Mouse (Mus musculus): Measurements from ENCODE around the gene Tmem8b.

Tmem8b gene

DNA sequence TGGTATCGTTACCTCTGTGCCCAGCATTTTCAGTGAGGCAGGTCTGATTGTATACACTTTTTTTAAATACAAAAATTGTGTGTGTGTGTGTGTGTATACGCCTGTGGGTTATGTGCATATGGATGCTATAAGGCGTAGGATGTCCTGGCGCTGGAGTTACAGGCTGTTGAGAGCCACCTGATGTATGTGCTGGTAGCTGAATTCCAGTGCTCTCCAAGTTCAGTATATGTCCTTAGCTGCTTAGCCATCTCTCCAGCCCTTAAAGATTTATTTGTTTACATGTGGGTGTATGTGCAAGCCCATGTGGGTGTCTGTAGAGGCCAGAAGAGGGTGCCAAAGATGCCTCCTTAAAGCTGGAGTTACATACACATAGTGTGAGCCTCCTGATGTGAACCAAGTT is 11.6 kb upstream of the Tmem8b start:
- DNase-seq: peak; percentile 16 to 17

DNA sequence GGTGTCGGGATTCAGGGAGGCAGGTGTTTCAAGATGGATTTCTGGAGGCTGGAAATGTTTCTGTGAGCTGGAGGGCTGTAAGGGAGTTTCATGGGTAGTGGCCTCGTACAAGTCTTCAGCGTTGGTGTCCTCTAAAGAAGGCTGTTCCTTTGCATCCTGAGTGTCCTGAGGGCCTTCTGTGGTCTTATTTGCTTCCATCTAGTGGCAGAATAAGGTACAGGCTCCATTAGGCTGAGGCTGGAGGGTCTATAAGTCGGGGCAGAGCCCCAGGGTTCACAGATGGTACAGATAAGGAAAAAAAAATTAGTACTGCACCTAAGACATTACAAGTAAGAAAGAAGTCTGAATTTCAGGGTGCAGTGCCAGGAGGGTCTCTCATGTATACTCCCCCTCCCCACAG is 2.4 kb upstream of the Tmem8b start:
- DNase-seq: peak; percentile 13 to 30

DNA sequence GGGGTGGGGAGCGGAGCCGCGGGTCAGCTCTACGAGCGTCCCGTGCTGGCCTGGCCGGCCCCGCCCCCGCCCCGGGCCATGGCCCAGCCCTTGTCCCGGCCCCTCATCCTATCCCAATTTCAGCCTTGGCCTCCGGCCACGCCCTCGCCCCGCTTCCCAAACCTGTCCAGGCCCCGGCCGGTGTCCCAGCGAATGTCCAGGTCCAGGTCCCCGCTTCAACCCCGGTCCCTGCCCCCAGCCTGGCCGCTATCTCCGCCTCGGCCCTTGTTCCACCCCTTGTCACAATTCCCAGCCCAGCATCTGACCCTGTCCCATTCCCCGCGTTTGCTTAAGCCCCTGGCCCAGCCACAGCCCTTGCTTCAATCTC is 640 bp downstream of the Tmem8b start:
- no peak for DNase-seq

DNA sequence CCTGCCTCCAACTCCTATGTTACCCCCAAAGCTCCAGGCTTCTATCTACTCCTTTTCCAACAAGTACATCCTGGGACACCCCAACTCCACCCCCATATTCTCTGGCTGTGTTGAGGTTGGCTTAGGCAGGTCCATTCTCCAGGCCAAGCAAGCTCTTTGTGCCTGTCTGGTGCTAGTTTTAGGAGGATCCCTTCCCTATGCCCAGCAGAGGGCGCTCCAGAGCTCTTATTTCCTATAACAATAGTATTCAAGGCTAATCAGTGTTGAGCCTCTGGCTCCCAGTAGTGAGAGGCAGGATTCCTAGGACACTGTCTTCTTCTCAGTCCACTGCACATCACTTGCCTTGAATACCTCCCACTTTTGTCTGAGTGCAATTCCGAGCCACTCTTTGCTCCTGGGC is 3.3 kb downstream of the Tmem8b start:
- DNase-seq: peak; percentile 89 to 90

GRCm38 (mm10) chr4:43673703-43674102 is 4.9 kb downstream of the Tmem8b start:
- no peak for DNase-seq

GRCm38 (mm10) chr4:43674974-43675373 is 6.2 kb downstream of the Tmem8b start:
- no peak for DNase-seq

DNA sequence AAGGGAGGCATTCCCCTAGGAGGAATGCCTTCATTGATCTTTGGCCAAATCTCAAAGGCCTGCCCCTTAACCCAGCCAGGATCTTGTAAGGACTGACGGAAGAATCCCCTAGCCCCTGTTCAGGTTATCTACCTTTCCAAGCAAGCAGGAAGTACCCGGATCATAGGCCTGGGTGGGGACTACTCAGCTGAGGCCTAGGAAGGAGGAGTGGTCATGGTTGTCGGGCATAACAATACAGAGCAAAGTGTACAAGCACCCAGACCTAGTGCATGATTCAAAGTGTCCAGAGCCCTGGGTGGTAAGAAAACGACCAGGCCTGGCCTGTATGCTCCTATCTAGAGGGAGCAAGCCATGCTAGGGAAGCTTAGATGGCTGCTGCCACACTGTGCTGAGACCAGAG is 6.8 kb downstream of the Tmem8b start:
- no peak for DNase-seq

DNA sequence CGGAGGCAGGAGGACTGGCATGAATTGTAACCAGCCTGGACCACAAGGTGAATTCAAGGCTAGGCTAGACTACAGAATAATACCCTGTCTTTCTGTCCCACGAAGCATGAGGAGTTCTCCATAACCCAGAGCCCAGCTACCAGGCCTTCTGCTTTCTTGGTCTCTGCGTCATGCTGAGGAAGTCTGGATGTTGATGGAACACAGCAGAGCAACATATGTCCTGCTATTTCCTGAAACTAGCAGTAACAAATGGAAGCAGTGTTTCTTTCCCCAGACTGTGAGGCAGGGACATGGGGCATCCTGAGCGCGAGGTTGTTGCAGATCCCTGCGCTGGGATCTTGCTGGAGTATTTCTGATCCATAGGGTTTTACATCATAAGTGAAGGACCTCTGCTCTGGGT is 9.8 kb downstream of the Tmem8b start:
- no peak for DNase-seq

DNA sequence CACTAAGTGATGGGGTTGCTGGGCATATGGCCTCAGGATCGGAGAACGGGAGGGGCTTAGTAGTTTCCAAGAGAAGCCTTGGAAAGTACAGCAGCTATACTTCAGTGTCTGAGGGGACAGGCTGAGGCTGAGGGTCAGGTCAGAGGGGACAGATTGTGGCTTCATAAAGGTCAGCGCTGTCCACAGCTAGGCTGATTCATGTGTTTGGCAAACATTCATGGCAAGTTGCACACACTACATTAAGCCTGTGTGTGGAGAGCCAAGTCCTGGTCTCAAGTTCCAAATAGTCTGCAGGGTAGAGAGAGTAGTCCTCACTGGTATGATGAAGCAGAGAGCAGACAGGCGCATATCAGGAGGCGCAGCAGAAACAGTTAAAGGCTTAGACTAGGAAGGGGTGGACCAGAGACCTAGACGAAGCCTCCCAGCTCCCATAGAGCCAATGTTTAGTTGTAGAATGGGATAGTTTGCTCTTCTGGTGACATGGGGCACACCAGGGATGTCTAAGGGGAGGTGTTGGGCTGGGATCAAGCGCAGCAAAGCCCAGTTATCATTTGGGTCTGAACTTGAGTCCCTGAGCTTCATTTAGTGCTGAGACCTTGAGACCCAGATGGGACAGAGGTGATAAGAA is 10.8 kb downstream of the Tmem8b start:
- DNase-seq: no peak

DNA sequence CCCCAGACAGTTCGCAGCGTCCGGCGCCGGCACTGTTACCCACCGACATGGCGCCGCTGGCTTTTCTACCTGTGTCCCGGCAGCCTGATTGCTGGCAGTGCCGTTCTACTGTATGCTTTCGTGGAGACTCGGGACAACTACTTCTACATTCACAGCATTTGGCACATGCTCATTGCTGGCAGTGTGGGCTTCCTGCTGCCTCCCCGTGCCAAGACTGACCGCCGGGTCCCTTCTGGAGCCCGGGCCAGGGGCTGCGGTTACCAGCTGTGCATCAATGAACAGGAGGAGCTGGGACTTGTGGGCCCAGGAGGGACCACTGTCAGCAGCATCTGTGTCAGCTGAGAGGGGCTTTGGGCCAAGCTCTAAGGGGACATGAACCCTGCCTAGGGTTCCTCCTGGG is 21.2 kb downstream of the Tmem8b start:
- DNase-seq: no peak

DNA sequence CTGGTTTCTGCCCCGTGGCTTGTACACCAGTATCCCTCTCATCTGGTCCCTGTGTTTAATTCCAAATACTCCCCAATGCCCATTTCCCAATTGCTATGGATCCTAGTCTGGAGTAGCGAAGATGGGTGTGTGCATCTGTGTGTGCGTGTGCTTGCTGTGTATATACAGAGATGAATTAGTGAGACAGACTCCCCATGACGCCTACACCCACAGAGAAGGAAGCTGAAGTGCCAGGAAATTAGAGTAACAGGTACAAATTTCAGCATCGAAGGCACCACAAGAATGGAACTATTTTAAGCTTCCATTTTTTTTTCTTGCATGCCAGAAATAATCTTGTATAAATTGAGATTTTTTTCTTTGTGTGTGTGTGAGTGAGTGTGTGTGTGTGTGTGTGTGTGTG is 22.3 kb downstream of the Tmem8b start:
- no peak for DNase-seq

DNA sequence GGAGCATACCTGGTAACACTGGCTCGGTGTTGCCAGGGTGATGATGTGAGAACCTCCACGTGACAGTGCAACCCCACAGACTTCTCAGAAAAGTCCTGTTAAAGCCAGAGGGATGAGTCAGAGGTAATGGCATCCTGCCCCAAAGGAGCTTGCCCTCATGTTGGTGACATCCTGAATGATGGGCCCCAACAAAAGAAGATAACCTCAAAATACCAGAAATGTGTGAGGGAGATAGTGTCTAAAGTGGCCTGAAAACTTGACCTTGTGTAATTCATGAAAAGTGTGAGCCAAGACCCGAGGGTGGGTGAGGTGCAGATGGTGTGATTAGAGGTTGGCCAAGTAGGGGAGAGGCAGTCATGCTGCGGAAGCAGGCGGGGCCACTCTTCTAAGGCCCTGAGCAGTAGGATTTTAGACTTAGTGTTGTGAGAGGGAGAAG is 25.1 kb downstream of the Tmem8b start:
- no peak for DNase-seq

DNA sequence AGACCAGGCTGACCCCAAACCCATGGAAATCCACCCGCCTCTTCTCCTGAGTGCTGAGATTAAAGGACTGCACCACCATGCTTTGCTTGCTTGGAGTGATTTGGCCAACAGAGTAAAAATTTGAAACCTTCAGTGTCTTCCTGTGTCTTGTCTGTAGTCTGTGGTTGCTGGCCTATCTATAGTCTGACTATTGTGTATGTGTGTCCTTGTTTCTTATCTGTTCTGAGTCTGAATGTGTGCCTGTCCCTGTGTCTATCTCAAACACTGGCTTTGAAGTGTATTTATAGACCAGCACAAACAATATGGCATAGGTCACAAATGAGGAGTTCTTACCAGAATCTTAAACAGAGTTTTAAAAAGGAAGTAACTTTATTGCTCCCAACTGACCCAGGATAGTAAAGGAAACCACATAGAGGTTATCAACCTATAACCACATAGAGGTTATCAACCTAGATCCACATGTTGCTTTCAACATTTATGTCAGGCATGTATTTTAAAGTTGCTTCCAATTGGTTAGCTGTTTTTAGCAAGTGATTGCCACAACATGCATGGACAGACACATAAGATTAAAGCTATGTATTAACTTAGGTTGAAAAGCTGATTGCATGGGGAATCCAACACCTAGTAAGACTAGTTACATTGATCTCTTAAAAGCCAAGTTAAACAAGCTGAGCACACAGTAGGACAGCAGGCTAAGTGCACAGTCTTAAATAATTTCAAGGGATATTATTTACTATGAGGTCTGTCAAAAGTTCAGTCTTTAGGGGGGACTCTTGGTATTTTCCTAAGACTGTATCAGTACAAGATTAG is 25.9 kb downstream of the Tmem8b start:
- no peak for DNase-seq

- DNase-seq: no peak
Measured at GRCm38 (mm10) chr4:43695249-43695671, 26.5 kb downstream of the Tmem8b start.

- DNase-seq: no peak
Measured at GRCm38 (mm10) chr4:43696561-43696960, 27.8 kb downstream of the Tmem8b start.

DNA sequence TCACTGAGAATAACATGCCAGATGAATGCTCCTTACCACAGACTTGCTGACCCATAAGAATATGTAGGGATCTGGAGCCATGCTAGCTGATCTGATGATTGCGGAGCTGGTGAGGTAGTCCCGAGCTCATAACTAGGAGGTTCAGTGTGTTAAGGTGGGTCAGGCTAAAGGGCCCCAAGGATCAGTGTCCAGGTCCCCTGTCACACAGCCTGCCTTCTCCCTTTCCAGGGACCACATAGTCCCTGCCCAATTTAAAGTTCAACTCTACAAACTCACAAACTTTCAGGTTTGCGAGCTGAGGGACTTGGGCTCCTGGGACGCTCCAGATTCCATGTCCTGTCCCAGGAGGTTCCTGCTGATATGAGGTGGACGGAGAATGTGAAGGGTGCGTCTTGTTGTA is 31.9 kb downstream of the Tmem8b start, which contains the start of gene Olfr70:
Olfr70 (minus strand) TSS at position 101 of the 400 bp plus-strand sequence.
- DNase-seq: no peak

DNA sequence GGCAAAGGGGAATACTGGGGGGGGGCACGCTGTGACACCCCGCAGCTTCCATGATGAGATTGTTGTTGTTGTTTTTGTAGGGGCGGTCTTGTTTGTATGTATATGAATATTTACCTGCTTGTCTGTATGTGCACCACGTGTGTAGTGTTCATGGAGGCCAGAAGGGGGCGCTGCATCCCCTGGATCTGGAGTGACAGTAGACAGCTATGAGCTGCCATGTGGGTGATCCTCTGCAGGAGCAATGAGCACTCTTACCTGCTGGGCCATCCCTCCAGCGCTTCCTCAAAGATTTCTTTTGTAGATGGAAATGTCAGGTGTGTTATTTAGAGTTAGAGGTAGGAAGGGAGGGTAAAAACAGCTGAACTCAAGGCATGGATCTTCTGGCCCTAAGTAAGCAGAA is 34.7 kb downstream of the Tmem8b start:
- peak; percentile 9 to 17 for DNase-seq

DNA sequence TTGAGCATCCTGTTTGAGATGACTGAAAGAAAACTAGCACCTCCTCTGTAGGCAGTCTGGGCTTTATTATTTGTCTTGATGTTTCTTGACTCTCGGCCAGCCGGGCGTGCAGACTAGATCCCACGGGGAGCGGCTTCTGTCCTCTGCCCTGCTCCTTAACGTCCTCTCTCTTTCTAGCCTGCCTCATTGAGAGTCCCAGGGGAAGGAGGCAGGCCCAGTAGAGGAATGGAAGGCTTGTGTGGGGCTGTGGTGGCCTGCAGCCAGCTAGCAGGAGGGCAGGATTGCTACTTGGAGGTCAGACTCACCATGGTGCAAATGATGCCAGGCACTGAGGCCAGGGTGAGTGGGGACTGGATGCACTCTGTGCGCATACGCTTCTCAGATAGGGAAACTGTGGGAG is 35.1 kb downstream of the Tmem8b start:
- no peak for DNase-seq

- no peak for DNase-seq
Measured at GRCm38 (mm10) chr4:43705991-43706390, 37.2 kb downstream of the Tmem8b start.

- no peak for DNase-seq
Measured at GRCm38 (mm10) chr4:43709869-43710268, 41.1 kb downstream of the Tmem8b start, which contains the start of gene Olfr71. TSS of gene Olfr71 (minus strand) at chr4:43710255.

- DNase-seq: peak; percentile 85 to 88
Measured at GRCm38 (mm10) chr4:43711821-43712220, 43.0 kb downstream of the Tmem8b start.

- DNase-seq: no peak
Measured at GRCm38 (mm10) chr4:43713652-43714219, 45.0 kb downstream of the Tmem8b start.

- DNase-seq: no peak
Measured at GRCm38 (mm10) chr4:43720491-43721228, 51.9 kb downstream of the Tmem8b start.

All from B cell, adult 2 months (primary cell).